Mouse (Mus musculus): ENCODE data around the gene Fstl4.

- no peak for TF ChIP-seq CTCF (IDR thresholded peaks at IDR 0.05; ENCODE audit: control insufficient read depth, insufficient read depth, insufficient read length)
- TF ChIP-seq CEBPB (IDR thresholded peaks at IDR 0.05; ENCODE audit: low read depth) = no peak
- TF ChIP-seq USF1 (IDR thresholded peaks at IDR 0.05; ENCODE audit: low read depth) = no peak
- TF ChIP-seq MYOD1 (IDR thresholded peaks at IDR 0.05; ENCODE audit: control insufficient read depth, insufficient read length, low read depth) = no peak
- no peak for TF ChIP-seq MAX (IDR thresholded peaks at IDR 0.05)
- no peak for TF ChIP-seq MYOG (IDR thresholded peaks at IDR 0.05; ENCODE audit: control insufficient read depth, extremely low read depth, insufficient read length)
- TF ChIP-seq FOSL1 (IDR thresholded peaks at IDR 0.05; ENCODE audit: insufficient read depth, low read length, poor library complexity, severe bottlenecking) = no peak
These were observed 291.5 kb downstream of the Fstl4 start for GRCm38 (mm10) chr11:53055896-53056295.
